Mouse (Mus musculus) spleen, postnatal 10 days (tissue): Measurements from ENCODE around the gene Pou6f1.
"Not testable (repeated sequence)": the region's sequence is repeated elsewhere in the genome, so short reads cannot be mapped to it uniquely, and the experiment has no call there.

Experiments
- DNase-seq, 2 experiments: peaks; one replicate each; pipeline ENCODE4 v3.0.0; 2021 to 2022; ENCODE audit warnings: low spot score in 2 of 2

Gene Pou6f1

DNA sequence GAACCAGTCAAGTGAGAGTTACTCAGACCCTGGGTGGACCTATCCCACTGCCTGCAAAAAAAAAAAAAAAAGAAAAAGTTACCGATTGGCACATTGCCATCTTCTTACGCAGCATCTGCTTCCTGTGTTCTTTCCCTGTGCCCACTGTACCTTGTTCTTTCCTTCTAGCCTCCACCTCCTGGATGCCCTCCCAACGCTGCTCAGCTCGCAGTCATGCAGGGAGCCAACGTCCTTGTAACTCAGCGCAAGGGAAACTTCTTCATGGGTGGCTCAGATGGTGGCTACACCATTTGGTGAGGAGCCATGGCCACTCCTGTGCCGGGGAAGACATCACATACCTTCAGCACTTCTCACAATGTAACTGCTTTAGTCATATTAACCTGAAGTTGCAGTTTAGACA, 19.4 kb upstream of the Pou6f1 start:
- no peak for DNase-seq

DNA sequence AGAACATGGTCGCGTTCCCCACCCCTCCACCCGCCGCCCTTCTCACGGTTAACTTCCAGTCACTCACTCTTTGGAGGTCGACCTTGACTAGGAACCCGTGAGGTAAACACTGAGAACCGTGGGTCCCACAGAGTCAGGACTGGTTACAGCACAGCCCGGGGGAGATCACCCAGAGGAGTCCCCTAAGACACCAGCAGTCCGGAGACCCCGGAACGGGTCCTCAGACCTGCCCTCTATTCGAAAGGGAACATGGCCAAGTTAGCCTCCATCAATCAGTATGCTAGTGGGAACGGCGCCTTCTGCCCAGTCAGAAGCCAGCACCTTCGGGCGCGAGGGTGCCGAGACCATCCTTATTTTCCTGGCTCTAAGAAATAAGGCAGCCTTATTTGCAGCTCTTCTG, 16.4 kb upstream of the Pou6f1 start:
- no peak for DNase-seq

DNA sequence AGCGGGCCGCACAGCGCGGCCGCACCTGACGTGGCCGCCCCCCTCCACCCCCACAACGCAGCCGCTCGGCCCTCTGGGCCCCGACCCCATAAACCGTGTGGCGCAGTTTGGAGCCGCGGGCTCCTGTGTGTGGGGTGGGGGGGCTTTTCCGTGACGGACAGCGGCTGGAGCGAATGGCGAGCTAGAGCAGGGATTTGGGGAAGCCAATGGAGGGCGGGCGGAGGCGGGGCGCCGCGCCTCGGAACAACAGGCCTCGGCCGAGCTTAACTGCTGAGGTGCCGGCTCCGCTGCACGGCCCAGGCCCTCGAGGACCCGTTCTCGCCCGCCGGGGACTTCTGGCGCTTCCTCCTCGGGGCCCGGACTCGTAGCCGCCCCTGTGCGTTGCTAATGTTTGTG, 16.0 kb upstream of the Pou6f1 start:
- DNase-seq, result peak; percentile 83 to 92

DNA sequence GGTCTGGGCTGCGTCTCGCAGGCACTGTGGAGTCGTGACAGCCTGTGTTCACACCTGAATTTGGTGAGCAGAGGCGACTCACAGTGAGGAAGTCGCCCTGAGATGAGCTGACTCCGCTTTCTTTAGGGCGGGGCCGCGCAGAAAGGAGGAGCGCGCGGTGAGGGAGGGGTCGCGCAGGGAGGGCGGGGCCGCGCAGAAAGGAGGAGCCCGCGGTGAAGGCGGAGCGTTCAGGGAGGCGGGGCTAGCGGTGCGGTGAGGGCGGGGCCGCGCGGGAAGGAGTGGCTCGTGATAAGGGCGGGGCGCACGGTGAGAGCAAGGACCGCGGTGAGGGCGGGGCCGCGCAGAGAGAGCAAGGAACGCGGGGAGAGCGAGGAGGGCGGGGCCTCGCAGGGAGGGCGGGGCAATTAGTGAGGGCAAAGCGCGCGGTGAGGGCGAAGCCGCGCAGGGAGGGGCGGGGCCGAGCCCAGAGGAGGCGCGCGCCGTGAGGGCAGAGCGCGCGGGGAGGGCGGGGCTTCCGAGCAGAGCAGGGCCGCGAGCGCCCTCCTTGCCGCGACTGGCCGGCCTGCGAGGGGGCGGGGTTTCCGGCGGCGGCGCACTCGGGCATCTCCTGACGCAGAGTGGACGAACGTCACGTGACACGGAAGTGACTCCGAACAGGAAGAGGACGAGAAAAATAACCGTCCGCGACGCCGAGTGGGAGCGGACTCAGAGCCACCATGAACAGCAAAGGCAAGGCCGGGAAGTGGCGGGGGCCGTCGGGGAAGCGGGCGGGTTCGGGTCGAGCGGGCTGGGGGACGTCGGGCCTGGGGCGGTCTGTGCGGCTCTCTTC, 15.4 kb upstream of the Pou6f1 start, which contains the start of gene Dazap2:
Gene Dazap2 (plus strand): TSS at position 354 of the 829 bp plus-strand sequence.
- peak; percentile 99 to 100 for DNase-seq

DNA sequence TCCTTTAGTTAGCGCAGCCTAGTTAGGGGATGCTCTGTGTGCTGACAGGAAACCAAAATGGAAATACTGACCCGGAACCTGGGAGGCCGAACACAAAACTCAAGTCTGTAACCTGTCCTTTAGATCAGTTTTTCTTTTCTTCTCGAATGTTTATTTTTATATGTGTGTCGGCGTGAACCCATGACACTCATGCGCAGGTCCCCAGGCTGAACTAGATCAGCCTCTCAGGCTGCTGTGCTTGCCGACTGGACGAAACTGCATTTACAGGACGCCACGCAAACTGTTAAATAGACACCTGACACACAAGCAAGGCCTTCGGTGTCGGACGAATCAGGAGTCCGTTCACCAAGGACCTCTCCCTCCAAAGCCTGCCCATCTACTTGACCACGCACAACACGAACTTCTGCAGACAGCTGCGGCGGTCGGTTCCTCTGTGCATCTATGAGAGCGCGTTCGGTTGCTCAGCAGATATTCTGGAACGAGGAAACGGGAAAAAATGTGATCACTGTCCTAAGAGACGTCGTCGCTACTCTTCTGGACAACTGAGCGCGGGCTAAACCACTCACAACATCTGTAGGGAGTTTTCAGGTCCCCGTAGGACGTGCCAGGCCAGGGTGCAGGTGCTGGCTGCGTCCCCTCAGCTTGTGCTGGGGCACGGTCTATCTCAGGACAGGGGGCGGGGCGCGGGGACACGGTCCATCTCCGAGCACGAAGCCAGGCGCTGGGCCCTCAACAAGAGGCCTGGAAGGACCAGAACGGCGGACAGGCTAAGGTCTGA, 14.6 kb upstream of the Pou6f1 start:
- DNase-seq, result no peak

DNA sequence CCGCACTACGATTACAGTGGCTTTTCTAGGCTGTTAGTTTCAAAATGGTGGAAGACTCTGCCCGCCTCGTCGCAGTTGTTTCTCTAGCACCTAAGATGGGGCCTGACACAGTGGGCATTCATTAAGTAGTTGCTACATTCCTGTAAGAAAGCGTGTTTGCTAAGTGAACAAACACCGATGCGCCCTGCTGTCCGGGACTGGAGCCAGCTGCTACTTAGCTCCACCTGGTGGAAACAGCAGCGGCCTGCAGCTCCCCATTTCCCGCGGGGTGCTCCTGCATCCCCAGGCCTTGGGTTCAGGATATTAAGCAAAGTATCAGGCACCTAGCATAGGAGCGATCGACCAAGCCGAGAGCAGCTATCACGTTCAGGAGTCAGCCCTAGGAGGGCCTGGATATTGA, 13.8 kb upstream of the Pou6f1 start:
- peak; percentile 68 to 80 for DNase-seq

DNA sequence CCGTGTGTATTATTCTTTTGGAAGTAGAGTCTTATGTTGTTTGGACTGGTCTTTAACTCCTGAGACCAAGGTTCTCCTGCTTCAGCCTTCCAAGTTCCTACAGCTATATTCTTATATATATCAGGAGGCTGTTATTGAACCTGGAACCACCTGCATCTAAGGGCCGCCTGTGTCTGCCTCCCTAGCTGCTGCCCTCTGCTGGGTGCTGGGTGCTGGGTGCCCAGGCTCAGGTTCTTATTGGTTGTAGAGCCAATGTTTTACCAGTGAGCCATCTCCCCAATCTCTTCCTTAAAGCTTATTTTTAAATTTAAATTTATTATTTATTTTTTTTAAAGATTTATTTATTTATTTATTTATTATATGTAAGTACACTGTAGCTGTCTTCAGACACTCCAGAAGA, 12.6 kb upstream of the Pou6f1 start:
- DNase-seq, result peak in 1 of 2 experiments; percentile 72

DNA sequence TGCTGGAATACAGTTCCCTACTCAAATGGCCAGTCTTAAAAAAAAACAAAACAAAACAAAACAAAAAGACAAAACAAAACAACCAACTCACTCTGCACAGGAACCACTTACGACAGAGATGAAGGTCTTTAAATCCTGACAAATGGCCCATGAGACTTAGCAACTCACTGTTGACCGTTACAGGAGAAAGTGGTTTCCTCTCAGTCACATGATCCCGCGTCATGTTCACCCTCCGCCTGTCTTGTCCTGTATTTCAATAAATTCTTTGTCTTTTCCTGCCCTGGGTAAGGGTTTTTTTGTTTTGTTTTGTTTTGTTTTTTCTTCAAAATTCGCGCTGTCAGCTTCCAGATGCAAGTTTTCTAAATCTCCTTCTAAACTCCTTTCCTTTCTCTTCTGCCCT, 12.2 kb upstream of the Pou6f1 start:
- no peak for DNase-seq

DNA sequence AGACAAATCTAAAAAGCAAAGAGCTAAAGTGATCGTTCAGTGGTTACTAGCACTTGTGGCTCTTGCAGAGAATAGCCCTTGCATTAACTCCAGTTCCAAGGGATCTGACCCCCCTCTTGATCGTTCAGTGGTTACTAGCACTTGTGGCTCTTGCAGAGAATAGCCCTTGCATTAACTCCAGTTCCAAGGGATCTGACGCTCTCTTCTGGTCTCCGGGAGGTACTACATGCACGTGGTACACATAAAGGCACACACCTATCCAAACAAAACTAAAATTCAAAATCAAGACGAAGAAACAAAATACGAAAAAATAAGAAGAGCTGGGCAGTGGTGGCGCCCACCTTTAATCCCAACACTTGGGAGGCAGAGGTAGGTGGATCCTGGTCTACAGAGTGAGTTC, 6.9 kb upstream of the Pou6f1 start:
- DNase-seq, result not testable (repeated sequence)

DNA sequence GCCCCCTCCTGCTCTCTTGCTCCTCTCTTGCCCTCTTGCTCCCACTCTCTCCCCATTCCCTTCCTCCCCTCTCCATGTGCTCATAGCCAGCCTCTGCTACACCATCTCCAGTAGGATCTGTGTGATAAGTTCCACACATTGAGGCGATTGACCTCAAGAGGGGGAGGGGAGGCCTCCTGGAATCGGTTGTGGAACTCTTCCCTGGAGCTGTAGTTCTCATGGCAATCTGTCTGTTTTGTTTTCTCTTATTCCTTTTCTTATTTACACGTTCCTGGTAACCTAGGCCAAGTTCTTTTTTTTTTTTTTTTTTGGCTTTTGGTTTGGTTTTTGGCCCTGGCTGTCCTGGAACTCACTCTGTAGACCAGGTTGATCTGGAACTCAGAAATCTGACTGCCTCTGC, 1.9 kb upstream of the Pou6f1 start:
- DNase-seq, result no peak

DNA sequence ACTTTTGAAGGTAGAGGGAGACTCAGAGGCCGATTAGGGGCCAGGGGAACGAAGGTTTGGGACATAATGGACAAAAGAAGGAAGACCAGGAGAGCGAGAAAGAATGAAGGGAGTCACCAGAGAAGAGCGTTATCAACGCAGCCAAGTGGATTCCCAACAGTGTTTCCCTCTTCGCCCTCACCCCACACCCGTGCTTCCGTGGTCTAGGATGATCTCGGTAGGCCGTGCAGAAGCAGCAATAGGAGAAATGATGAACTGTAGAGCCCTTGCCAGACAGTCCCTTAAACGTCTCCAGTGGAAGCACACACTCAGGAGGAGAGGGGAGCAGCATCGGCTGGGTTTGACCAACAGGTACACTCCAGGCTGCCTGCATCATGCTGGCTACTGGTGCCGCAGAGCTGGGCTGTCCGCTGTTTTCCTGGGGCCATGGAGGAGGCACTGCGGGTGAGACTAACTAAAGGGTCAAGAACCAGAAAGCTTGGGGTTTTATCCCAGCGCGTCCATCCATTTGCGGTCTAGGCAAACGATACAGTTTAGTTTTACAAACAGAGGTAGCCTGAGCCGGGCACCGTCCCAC, 1.0 kb upstream of the Pou6f1 start:
- DNase-seq, result no peak

DNA sequence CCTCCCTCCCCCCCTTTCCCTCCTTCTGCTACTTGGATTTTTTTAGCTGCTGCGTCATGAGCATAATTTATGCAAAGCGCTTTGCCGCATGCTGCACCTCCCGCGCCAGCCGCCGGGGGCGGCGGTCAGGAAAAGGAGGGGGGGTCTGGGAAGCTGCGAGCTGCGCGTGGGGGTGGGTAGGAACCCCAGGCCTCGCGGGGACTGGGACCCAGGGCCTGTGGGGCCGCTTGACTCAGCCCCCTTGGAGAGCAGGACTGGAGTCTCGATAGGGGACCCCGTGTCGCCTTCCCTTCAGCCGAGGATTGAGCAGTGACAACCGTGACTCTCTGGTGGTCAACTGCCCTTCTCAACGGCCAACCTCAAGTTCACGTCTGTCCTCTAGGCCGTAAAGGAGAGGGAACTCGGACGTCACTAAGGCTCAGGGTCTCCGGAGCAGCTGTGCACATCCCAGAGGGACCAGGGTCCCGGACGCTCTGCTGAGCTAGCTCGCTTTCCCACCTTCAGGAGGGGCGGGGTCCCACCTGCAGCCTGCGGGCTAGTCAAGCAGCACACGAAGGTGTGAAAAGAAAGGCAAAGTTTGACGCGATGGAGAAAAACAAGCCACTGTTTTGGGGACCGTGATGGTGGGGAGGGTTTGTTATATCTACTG, 387 bp upstream of the Pou6f1 start:
- DNase-seq, result peak; percentile 25 to 73

DNA sequence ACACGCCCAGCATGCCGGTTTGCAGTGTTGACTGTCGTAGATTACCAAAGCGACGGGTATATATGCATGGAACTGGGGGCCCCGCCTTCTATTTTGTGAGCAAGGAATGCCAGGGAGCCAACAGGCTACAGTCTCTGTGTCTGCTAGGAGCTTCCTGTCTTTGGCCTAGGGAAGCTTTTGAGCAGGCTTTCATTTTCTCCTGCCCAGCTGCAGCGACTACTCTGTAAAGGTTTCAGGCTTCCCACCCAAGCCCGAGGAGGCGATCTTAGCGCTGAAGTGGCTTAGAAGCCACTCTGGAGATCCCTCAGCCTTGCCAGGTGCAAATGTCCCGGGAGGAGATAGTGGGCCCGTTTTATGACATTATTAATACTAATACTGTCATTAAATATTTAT, 905 bp downstream of the Pou6f1 start:
- DNase-seq, result peak in 1 of 2 experiments; percentile 23

DNA sequence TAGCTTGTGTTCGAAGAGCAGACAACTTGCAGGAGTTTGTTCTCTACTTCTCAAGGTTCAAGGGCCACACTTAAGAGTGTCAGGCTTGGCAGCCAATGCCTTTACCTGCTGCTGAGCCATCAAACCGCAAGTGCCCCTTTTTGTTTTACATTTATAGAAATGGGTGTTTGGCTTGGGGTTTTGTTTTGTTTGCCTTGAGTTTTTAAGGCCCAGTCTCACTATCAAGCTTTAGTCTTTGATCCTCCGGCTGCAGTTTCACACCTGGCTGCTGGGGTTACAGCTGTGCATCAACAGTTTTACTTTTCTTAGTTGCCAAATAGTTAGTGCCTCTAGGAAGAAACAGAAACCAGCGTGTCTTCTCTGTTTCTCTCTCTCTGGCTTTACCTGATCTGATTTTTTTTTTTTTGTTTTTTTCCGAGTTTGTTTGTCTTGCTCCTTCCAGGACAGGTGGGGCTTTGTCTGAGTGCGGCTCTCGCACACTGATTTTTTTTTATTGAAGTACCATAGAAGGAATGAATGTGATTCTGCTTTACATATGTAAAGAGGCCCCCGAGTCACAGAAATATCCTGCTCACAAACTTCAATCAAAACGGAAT, 1.4 kb downstream of the Pou6f1 start:
- no peak for DNase-seq

DNA sequence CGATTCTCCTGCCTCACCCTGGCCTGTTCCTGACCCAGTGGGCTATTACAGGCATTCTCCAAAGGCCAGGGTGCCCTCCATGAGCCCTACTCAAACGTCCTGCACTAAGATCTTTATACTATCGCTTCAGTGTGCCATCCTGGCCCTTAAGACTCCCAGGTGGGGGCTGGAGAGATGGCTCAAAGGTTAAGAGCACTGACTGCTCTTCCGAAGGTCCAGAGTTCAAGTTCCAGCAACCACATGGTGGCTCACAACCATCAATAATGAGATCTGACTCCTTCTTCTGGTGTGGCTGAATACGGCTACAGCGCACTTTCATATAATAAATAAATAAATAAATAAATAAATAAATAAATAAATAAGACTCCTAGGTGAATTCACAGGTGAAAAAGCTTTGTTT, 7.0 kb downstream of the Pou6f1 start:
- DNase-seq, result no peak

DNA sequence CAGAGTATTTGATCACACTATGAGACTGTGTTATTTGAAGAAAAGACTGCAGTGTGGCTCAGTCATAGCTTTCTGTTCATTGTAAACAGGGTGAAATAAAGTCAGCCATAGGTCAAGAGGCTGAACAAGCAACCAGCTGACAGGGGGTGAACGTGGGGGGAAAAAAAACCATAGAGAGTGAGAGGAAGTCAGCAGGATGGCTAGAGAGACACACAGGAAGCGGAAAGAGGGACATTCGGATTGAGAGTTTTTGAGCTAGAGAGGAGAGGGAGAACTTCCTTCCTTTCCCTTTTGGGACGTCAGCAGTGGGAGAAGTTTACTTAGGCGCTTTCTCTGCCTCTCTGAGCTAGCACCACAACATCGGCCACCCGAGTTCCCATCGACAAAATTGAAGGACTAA, 9.3 kb downstream of the Pou6f1 start:
- no peak for DNase-seq

DNA sequence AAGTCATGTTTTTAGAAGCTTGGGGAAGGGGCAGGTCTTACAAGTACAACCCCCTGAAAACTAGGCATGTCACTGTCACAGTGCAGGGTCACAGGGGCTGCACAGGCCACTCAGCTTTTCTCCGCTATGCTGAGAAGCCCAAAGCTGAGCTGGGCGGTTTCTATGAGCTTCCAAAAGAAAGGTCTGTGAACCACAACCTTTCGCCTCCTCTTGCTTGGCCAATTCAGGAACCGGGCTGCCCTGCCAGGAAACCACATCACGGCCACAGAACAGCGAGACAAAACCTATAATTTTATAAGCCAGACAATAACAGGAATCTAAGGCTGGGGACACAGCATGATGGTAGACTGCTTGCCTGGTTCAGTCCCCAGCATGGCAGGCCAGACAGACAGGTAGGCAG, 11.5 kb downstream of the Pou6f1 start:
- no peak for DNase-seq

DNA sequence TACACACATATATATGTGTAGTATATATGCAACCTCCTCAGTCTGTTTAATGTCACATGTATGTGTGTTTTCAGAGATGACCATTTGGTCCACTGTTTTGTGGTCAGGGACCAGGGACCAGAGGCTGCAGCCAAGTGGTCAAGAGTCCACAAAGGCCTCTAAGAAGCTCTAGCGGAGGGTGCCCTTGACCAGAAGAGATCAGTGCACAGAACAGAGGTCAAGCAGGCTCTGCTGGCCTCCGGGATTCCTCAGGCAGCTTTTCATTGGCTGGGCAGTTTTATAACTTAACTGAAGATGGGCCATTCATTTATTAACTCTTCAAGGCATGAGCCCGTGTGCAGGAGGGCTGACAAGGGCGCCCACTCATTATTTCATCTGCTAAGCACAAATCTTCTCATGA, 12.6 kb downstream of the Pou6f1 start:
- DNase-seq, result no peak

DNA sequence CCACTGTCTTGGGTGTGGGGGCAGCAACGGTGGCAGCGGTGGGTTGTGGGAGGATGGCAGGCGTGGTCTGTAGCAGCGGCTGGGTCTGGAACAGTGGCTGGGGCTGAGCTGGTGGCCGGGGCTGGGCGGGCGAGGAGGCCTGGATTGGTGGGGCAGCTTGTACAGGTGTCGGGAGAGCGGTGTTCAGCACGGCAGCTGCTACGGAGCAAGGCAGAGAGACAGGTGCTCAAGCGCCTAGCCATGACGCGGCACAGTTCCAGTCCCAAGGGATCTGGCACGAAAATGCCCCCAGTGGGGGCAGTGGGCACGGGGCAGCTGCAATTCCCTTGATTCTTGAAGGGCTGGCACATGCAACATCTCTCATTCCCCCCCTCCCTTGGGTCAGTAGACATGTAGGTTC, 13.9 kb downstream of the Pou6f1 start:
- DNase-seq, result no peak

DNA sequence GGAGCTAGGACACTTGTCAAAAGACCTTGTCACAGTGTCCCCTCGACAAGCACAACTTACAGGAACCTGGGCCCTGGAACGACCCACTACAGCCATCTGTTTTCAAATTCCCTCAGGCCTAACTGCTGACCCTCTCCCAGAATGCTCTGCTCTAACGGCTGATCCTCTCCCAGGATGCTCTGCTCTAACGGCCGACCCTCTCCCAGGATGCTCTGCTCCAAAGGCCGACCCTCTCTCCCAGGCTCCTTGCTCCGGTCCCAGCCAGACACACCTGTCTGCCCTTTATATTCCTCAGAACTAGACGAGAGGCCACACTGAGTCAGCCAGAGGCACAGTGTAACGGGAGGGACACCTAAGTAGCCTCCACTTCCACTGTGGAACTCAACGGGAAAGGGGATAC, 19.7 kb downstream of the Pou6f1 start:
- DNase-seq, result no peak

DNA sequence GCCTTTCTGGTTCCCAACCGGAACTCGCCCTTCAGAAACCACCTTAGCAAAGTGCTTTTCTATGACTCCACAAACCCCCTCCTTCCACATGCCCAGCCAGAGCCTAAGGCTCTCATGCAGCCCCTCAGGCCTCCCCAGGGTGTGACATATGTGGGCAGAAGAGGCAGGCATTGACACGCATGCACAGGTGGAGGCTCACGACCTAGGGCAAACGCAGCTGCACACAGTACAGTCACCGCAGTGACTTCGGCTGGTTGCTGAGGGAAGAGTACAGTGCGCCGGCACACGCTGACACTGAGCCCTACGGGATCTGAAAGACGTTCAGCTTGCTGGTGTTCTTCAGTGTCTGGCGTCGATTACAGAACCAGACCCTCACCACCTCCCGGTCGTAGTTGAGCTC, 21.8 kb downstream of the Pou6f1 start:
- no peak for DNase-seq

DNA sequence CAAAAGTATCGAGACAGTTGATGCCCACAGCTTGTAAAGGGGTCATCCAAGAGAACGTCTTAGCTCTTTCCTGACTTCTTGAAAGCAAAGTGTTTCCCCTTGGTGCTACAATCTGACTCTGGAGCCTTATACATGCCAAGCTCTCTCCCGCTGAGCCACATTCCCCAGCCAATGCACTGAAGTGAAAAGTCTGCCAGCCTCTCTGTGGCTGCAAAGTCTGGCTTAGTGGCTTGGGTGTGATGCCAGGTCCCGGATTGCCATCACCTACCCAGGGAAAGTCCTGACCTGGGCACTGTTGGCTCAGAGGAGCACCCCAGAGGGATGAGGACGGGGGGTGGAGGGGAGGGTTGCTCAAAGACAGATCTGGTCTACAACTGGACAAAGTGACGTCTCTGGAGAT, 23.0 kb downstream of the Pou6f1 start:
- DNase-seq, result no peak
